Mouse (Mus musculus): ENCODE measurements around the gene Cul3. TPM values are rescaled to one million over a fixed set of nuclear protein-coding genes. Genes with fewer than 3 reads are reported as not detected.

Cul3 gene
- 24.0 and 27.3 TPM in 2 replicates for polyA plus RNA-seq (2015; fragmentation: Nextera tagmentation; extraction: Ambion mirVana)

GRCm38 (mm10) chr1:80340436-80341376 lies at the start of gene Cul3:
Gene Cul3, minus strand, starts transcription at chr1:80340480.

GRCm38 (mm10) chr1:80218268-80218667 lies 122.0 kb downstream of the Cul3 start, which contains the start of gene Fam124b:
Gene Fam124b, minus strand, starts transcription at chr1:80218473.

Other genes starting within 250 kb of the Cul3 start
- 0.42 and 0.70 TPM in 2 replicates for gene Fam124b, start 122.0 kb downstream of the Cul3 start, polyA plus RNA-seq (2015; fragmentation: Nextera tagmentation; extraction: Ambion mirVana)
- gene Gm45261, start 121.0 kb upstream of the Cul3 start, polyA plus RNA-seq (2015; fragmentation: Nextera tagmentation; extraction: Ambion mirVana): not detected in 2 replicates

Measured in urinary bladder, postnatal 0 days (tissue).